Mouse (Mus musculus) lung, adult 2 months (tissue): ENCODE measurements at regions not wholly inside any gene's neighbourhood (a gene's known extent, or its start where the extent isn't known, plus 50 kb on each side); places are given as distances from the start of the nearest gene placed in this dataset.
A peak's percentile ranks its signal among the peaks of the same experiment; 100 is the strongest.

Experiments used
- DNase-seq: peaks from one replicate; pipeline ENCODE4 v3.0.0; 2022
- H3K4me1 ChIP-seq: fragments of 200-500 bp; 2 replicates; pipeline ENCODE4 v1.6.1; 2011; ENCODE audit warnings: low read length; ENCODE audit not compliant: control insufficient read depth, insufficient read depth
- H3K4me3 ChIP-seq: fragments of 200-500 bp; replicated peaks from 2 replicates; pipeline ENCODE3; 2011; ENCODE audit warnings: low read depth, mild to moderate bottlenecking, control low read depth, low read length; ENCODE audit errors: extremely low read depth
- CTCF ChIP-seq: fragments of 200-500 bp; IDR thresholded peaks from 2 replicates; pipeline ENCODE4 v1.5.1; 2011; ENCODE audit warnings: mild to moderate bottlenecking, low read length, control low read depth; ENCODE audit not compliant: insufficient read depth
- POLR2A ChIP-seq: fragments of 200-500 bp; IDR thresholded peaks from 2 replicates; pipeline ENCODE4 v1.6.1; 2011; ENCODE audit warnings: low read depth, mild to moderate bottlenecking, control low read depth, low read length, borderline replicate concordance; ENCODE audit errors: extremely low read depth
- WGBS: fragments of 180-500 bp; shearing (Covaris S2); methylation state at CpG from one replicate; pipeline ENCODE4 v1.1.7; 2018; 5-methylcytosine and 5-hydroxymethylcytosine counted together

GRCm38 (mm10) chr11:85989940-85990493 is 103.8 kb downstream of the Tbx4 start:
- 24% methylated on average over 11 of the region's 12 CpGs for WGBS
- peak overlapping the region; percentile 51 for H3K4me3 ChIP-seq
- TF ChIP-seq CTCF (0 out of 2 replicates have a peak, but pooled peaks have one; percentile 22), POLR2A (no peak)
- peak; percentile 19 for DNase-seq
- H3K4me1 ChIP-seq, result peaks cover 4% of the 10 kb centered on the region; the same call in 1 of the 2 replicates

GRCm38 (mm10) chr11:85995318-85996095 is 109.3 kb downstream of the Tbx4 start:
- Histone ChIP-seq H3K4me3 (peak overlapping the region; percentile 28), H3K4me1 (no peaks in the 10 kb centered on the region)
- no peak for DNase-seq
- 41% methylated on average over 29 of the region's 29 CpGs for WGBS
- TF ChIP-seq POLR2A, result no peak
- peak; percentile 19; the same call in 1 of the 2 replicates for TF ChIP-seq CTCF

- Histone ChIP-seq H3K4me1 (no peaks in the 10 kb centered on the region), H3K4me3 (no peak overlapping the region)
- TF ChIP-seq CTCF (no peak), POLR2A (no peak)
- DNase-seq, result no peak
- WGBS, result 61% methylated on average over 4 of the region's 4 CpGs
Measured at GRCm38 (mm10) chr11:85996686-85997085, 110.5 kb downstream of the Tbx4 start.

GRCm38 (mm10) chr11:86003341-86003740 is 117.1 kb downstream of the Tbx4 start:
- Histone ChIP-seq H3K4me3 (no peak overlapping the region), H3K4me1 (no peaks in the 10 kb centered on the region)
- TF ChIP-seq POLR2A (no peak), CTCF (no peak)
- 74% methylated on average over 7 of the region's 7 CpGs for WGBS
- no peak for DNase-seq

GRCm38 (mm10) chr11:86005284-86005683 is 119.1 kb downstream of the Tbx4 start:
- WGBS, result 52% methylated on average over 2 of the region's 2 CpGs
- H3K4me3 ChIP-seq, result no peak overlapping the region
- TF ChIP-seq POLR2A (no peak), CTCF (no peak)
- no peak for DNase-seq
- H3K4me1 ChIP-seq, result no peaks in the 10 kb centered on the region

- DNase-seq, result no peak
- Histone ChIP-seq H3K4me1 (no peaks in the 10 kb centered on the region), H3K4me3 (no peak overlapping the region)
- TF ChIP-seq POLR2A (no peak), CTCF (no peak)
- WGBS, result 80% methylated on average over 9 of the region's 9 CpGs
Measured at GRCm38 (mm10) chr11:86005899-86006445, 119.8 kb downstream of the Tbx4 start.

GRCm38 (mm10) chr11:86006859-86007258 is 120.6 kb downstream of the Tbx4 start:
- DNase-seq, result no peak
- Histone ChIP-seq H3K4me1 (no peaks in the 10 kb centered on the region), H3K4me3 (no peak overlapping the region)
- 88% methylated on average over 4 of the region's 4 CpGs for WGBS
- TF ChIP-seq CTCF (no peak), POLR2A (no peak)
